Mouse (Mus musculus) olfactory bulb, adult 2 months (tissue): ENCODE measurements around the gene Dusp22.

Source experiments
- CTCF ChIP-seq: fragments of 200-500 bp; IDR thresholded peaks from 2 replicates; pipeline ENCODE4 v1.5.1; 2012; ENCODE audit warnings: low read depth, mild to moderate bottlenecking, low read length, moderate library complexity; ENCODE audit not compliant: insufficient read depth
- POLR2A ChIP-seq: fragments of 200-500 bp; IDR thresholded peaks from 2 replicates; pipeline ENCODE4 v1.6.1; 2012; ENCODE audit warnings: mild to moderate bottlenecking, low read depth, low read length, moderate library complexity; ENCODE audit not compliant: insufficient read depth

DNA sequence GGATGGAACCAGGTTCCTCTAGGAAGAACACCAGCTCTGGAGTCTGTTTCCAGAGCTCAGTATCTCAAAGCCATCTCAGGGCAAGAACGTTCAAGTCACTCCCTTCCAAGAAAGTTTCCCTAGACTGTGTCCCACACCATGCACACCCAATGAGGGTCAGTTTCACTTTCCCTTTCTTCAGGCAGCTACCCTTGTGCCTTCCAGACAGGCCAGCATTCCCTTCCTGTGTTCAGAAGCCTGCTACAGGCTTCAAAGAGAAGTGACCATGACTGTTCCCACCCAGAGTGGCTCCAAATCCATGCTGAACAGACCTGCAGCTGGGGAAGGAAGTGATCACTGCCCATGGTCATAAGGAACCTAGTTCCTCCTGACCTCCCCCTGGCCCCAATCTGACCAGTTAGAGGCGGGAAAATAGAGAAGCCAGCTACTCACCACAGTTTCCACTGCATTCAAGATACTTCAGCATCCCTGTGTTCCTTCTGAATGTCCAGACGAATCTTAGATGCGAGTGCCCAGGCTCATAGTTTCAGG lies 78.6 kb downstream of the Dusp22 start:
- TF ChIP-seq CTCF (no peak), POLR2A (no peak)
